Mouse (Mus musculus) midbrain, postnatal 0 days (tissue): ENCODE measurements at regions not wholly inside any gene's neighbourhood (a gene's known extent, or its start where the extent isn't known, plus 50 kb on each side); places are given as distances from the start of the nearest gene placed in this dataset.

Experiments
- ATAC-seq: fragments of 200-750 bp; cut with Nextera tagmentation; 2 replicates; pipeline ENCODE4 v1.8.0; 2017; ENCODE audit warnings: moderate number of reproducible peaks, mild to moderate bottlenecking, moderate TSS enrichment, moderate library complexity; ENCODE audit not compliant: low FRiP score
- DNase-seq: peaks from one replicate; pipeline ENCODE4 v3.0.0-alpha.2; 2015; ENCODE audit warnings: low spot score
- H3K27ac ChIP-seq: fragments of 300-500 bp; sonication (generic); 2 replicates; pipeline ENCODE4 v1.5.1; 2014; ENCODE audit warnings: low read depth, mild to moderate bottlenecking, low read length, mixed read lengths
- H3K27me3 ChIP-seq: fragments of 300-500 bp; sonication (generic); 2 replicates; pipeline ENCODE4 v1.6.1; 2014; ENCODE audit warnings: low read length, control low read depth, mixed read lengths; ENCODE audit not compliant: insufficient read depth
- H3K36me3 ChIP-seq: fragments of 300-500 bp; sonication (generic); 2 replicates; pipeline ENCODE4 v1.6.1; 2014; ENCODE audit warnings: low read length, control low read depth, mixed read lengths; ENCODE audit not compliant: insufficient read depth
- H3K4me1 ChIP-seq: fragments of 300-500 bp; sonication (generic); 2 replicates; pipeline ENCODE4 v1.6.1; 2014; ENCODE audit warnings: mild to moderate bottlenecking, control low read depth, antibody characterized with exemption, low read length, mixed read lengths; ENCODE audit not compliant: insufficient read depth
- H3K4me2 ChIP-seq: fragments of 300-500 bp; sonication (generic); 2 replicates; pipeline ENCODE4 v1.6.1; 2014; ENCODE audit warnings: low read depth, mild to moderate bottlenecking, low read length, mixed read lengths; ENCODE audit not compliant: poor library complexity, severe bottlenecking
- H3K4me3 ChIP-seq: fragments of 300-500 bp; sonication (generic); 2 replicates; pipeline ENCODE4 v1.5.1; 2014; ENCODE audit warnings: low read depth, mild to moderate bottlenecking, low read length, moderate library complexity
- H3K9ac ChIP-seq: fragments of 300-500 bp; sonication (generic); replicated peaks from 2 replicates; pipeline ENCODE4 v1.6.1; 2014; ENCODE audit warnings: mild to moderate bottlenecking, low read length, moderate library complexity, mixed read lengths; ENCODE audit not compliant: poor library complexity, severe bottlenecking
- H3K9me3 ChIP-seq: fragments of 300-500 bp; sonication (generic); 2 replicates; pipeline ENCODE4 v1.6.1; 2016; ENCODE audit warnings: low read length, control low read depth
- CTCF ChIP-seq: IDR thresholded peaks from 2 replicates; pipeline ENCODE4 v1.5.1; 2016; ENCODE audit warnings: antibody characterized with exemption, mild to moderate bottlenecking
- WGBS: fragments of 180-500 bp; shearing (Covaris S2); extraction: QIAGEN DNeasy Blood & Tissue Kit; methylation state at CpG from one replicate; pipeline ENCODE4 v1.1.7; 2014; 5-methylcytosine and 5-hydroxymethylcytosine counted together

DNA sequence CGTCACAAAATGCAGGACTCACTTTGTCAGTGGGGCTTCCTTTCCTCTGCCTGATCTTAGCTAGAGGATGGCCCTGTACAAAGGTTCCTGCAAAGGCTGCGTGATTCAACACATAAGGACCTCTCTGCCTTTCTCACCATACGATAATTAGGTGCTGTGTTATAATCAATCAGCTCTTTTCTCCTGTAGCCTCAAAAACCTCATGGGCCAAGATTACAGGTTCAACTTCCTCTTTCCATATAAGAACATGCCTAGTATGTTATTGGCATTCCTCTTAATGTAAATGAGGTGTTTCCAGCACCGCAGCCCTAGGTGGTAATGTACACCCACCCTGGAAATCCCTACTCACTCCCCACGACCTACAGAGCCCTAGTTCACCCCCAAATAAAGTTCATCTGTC, 308.6 kb upstream of the Gm12666 start:
- H3K36me3 ChIP-seq, result no peaks in the 10 kb centered on the region
- ATAC-seq (no peak), DNase-seq (no peak)
- no peak overlapping the region for H3K27ac ChIP-seq
- TF ChIP-seq CTCF, result no peak
- H3K4me2 ChIP-seq, result no peak overlapping the region
- H3K4me1 ChIP-seq, result no peaks in the 10 kb centered on the region
- H3K9me3 ChIP-seq, result no peaks in the 10 kb centered on the region
- H3K27me3 ChIP-seq, result no peaks in the 10 kb centered on the region
- no peak overlapping the region for H3K4me3 ChIP-seq
- 78% methylated on average over 5 of the region's 5 CpGs for WGBS
- H3K9ac ChIP-seq, result no peak overlapping the region

- no peaks in the 10 kb centered on the region for H3K27me3 ChIP-seq
- H3K9ac ChIP-seq, result no peak overlapping the region
- H3K27ac ChIP-seq, result no peak overlapping the region
- no peaks in the 10 kb centered on the region for H3K9me3 ChIP-seq
- ATAC-seq, result no peak
- no peak for TF ChIP-seq CTCF
- no peak for DNase-seq
- no peaks in the 10 kb centered on the region for H3K36me3 ChIP-seq
- no peaks in the 10 kb centered on the region for H3K4me1 ChIP-seq
- no peak overlapping the region for H3K4me3 ChIP-seq
- H3K4me2 ChIP-seq, result no peak overlapping the region
These were observed 295.1 kb upstream of the Gm12666 start for GRCm38 (mm10) chr4:92486603-92487002.

DNA sequence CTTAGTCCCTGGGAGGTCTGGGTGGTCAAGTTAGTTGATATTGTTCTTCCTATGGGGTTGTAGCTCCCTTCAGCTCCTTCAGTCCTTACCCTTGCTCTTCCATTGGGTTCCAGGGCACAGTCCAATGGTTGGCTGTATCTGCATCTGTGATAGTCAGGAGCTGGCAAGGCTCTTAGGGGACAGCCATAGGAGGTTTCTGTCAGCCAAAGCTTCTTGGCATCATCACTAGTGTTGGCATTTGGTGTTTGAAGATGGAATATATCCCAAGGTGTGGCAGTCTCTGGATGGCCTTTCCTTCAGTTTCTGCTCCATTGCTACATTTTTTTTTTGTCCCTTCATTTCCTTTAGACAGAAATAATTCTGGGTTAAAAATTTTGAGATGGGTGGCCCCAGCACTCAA, 266.6 kb upstream of the Gm12666 start:
- Histone ChIP-seq H3K9ac (no peak overlapping the region), H3K4me2 (no peak overlapping the region), H3K4me1 (no peaks in the 10 kb centered on the region), H3K27me3 (no peaks in the 10 kb centered on the region), H3K27ac (no peak overlapping the region), H3K4me3 (no peak overlapping the region), H3K36me3 (no peaks in the 10 kb centered on the region), H3K9me3 (no peaks in the 10 kb centered on the region)
- no peak for TF ChIP-seq CTCF
- DNase-seq (no peak), ATAC-seq (no peak)
